Mouse (Mus musculus): ENCODE measurements around the gene Cep57l1.

- TF ChIP-seq POLR2A (IDR thresholded peaks at IDR 0.05; ENCODE audit: control insufficient read depth in 1 of 2, insufficient read depth in 1 of 2, low read depth in 1 of 2, low read length in 2 of 2, poor library complexity in 1 of 2) (no peak), RCOR1 (IDR thresholded peaks at IDR 0.05; ENCODE audit: low read depth, low read length) (no peak), CTCF (IDR thresholded peaks at IDR 0.05 in 2 of 3, conservative IDR thresholded peaks at IDR 0.05 in 1 of 3; ENCODE audit: control insufficient read depth in 1 of 3, insufficient read depth in 1 of 3, low read depth in 2 of 3, low read length in 3 of 3, poor library complexity in 1 of 3, severe bottlenecking in 1 of 3) (no peak)
These were observed 48.8 kb downstream of the Cep57l1 start for GRCm38 (mm10) chr10:41760866-41761265.
